18 mouse cellular contexts compared by ENCODE assay signal in the genomic region with DNA sequence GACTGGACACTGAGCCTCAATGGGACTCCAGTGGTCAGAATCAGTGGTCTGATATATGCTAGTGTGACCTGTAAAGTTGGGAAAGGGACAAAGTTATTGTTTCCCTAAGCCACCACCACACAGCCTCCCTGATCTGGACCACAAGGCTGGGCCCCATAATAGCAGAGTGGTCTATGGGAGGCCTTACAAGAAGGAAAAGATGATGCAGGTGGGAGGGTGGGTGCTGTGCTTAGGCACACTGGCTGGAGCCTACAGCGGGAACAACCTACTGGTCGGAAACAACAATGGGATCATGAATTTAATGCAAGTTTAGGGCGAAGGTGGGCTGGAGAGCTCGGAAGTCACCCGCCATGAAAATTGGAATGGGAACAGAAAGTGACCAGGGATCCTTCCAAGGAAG. TPM values are rescaled to one million over a fixed set of nuclear protein-coding genes. Genes with fewer than 3 reads are reported as not detected.
DNase-seq lines count a peak whose midpoint lies in the region; ATAC-seq and TF ChIP-seq lines count a peak whose summit lies in the region.
"Had no signal": no experiment of that assay in that cellular context is flagged by ENCODE, and none has a peak within 500 bp of the region (broad histone marks: within the 10 kb centered on the region; RNA-seq: fewer than 3 reads in every experiment).

No protein-coding gene starts in this region.

- H3K36me3 ChIP-seq in hindbrain, embryonic 14.5 days (replicated peaks; ENCODE audit: control insufficient read depth, insufficient read depth) = no peaks in the 10 kb centered on the region
- H3K36me3 ChIP-seq in hindbrain, embryonic 11.5 days (ENCODE audit: control insufficient read depth, insufficient read depth, low read length) = no peaks in the 10 kb centered on the region
- no peaks in the 10 kb centered on the region for H3K36me3 ChIP-seq in midbrain, embryonic 10.5 days
- no peaks in the 10 kb centered on the region for H3K36me3 ChIP-seq in midbrain, embryonic 14.5 days (ENCODE audit: control insufficient read depth, insufficient read depth, low read length)
- H3K36me3 ChIP-seq in E14TG2a.4 (ENCODE audit: insufficient read depth, low read length) = no peaks in the 10 kb centered on the region
- no peaks in the 10 kb centered on the region for H3K36me3 ChIP-seq in embryonic facial prominence, embryonic 15.5 days

- DNase-seq in hindbrain, embryonic 14.5 days (ENCODE audit: low spot score) = no peak
- no peak for DNase-seq in hindbrain, embryonic 11.5 days (ENCODE audit: low spot score)
- peak; percentile 17 for DNase-seq in midbrain, embryonic 10.5 days (ENCODE audit: low spot score)
- DNase-seq in midbrain, embryonic 14.5 days = no peak
- no peak for DNase-seq in urinary bladder, postnatal 14 days (ENCODE audit: low spot score)
- DNase-seq: gastrocnemius, postnatal 10 days; heart, adult 18-20 months; kidney, adult 18-20 months; layer of hippocampus, postnatal 36 days; lung, adult 18-20 months; lung, postnatal 36 days had no signal

- WGBS in hindbrain, embryonic 14.5 days = 17% methylated on average over 5 of the region's 5 CpGs
- 9% methylated on average over 5 of the region's 5 CpGs for WGBS in hindbrain, embryonic 11.5 days
- 9% methylated on average over 5 of the region's 5 CpGs for WGBS in midbrain, embryonic 10.5 days
- WGBS in midbrain, embryonic 14.5 days = 14% methylated on average over 5 of the region's 5 CpGs
- 16% methylated on average over 5 of the region's 5 CpGs for WGBS in embryonic facial prominence, embryonic 15.5 days

- no peak for TF ChIP-seq CTCF in E14TG2a.4 (conservative IDR thresholded peaks at IDR 0.05; ENCODE audit: low read length)

- H3K9ac ChIP-seq in hindbrain, embryonic 14.5 days = no peak overlapping the region
- H3K9ac ChIP-seq in hindbrain, embryonic 11.5 days (ENCODE audit: low read depth, low read length) = no peak overlapping the region
- no peak overlapping the region for H3K9ac ChIP-seq in midbrain, embryonic 14.5 days (replicated peaks; ENCODE audit: low read length)
- no peak overlapping the region for H3K9ac ChIP-seq in embryonic facial prominence, embryonic 15.5 days

- peak overlapping the region; percentile 62; the same call in 1 of the 2 replicates for H3K4me2 ChIP-seq in hindbrain, embryonic 14.5 days (replicated peaks)
- H3K4me2 ChIP-seq in hindbrain, embryonic 11.5 days (replicated peaks; ENCODE audit: low read depth, low read length) = no peak overlapping the region
- H3K4me2 ChIP-seq in midbrain, embryonic 14.5 days (ENCODE audit: low read length) = no peak overlapping the region
- H3K4me2 ChIP-seq in embryonic facial prominence, embryonic 15.5 days (replicated peaks) = 0 out of 2 replicates have a peak overlapping the region, but pooled peaks have one; percentile 46

- H3K4me3 ChIP-seq in hindbrain, embryonic 14.5 days (replicated peaks; ENCODE audit: low read length) = no peak overlapping the region
- H3K4me3 ChIP-seq in hindbrain, embryonic 11.5 days (ENCODE audit: low read depth, low read length) = no peak overlapping the region
- H3K4me3 ChIP-seq in midbrain, embryonic 10.5 days = peak overlapping the region; percentile 52; the same call in 1 of the 2 replicates
- H3K4me3 ChIP-seq in midbrain, embryonic 14.5 days (replicated peaks; ENCODE audit: low read depth, low read length) = no peak overlapping the region
- peak overlapping the region; percentile 62 for H3K4me3 ChIP-seq in E14TG2a.4 (replicated peaks; ENCODE audit: low read length)
- H3K4me3 ChIP-seq in embryonic facial prominence, embryonic 15.5 days (replicated peaks) = no peak overlapping the region

- no peak for ATAC-seq in hindbrain, embryonic 14.5 days (ENCODE audit: low FRiP score)
- no peak for ATAC-seq in hindbrain, embryonic 11.5 days (ENCODE audit: low FRiP score)
- ATAC-seq in midbrain, embryonic 14.5 days (ENCODE audit: low FRiP score, low TSS enrichment) = no peak
- no peak for ATAC-seq in embryonic facial prominence, embryonic 15.5 days (ENCODE audit: insufficient number of reproducible peaks, low FRiP score, low TSS enrichment, low read depth)
- ATAC-seq: Patski had no signal

- no peaks in the 10 kb centered on the region for H3K9me3 ChIP-seq in hindbrain, embryonic 14.5 days (ENCODE audit: control insufficient read depth, low read length)
- no peaks in the 10 kb centered on the region for H3K9me3 ChIP-seq in hindbrain, embryonic 11.5 days (ENCODE audit: control insufficient read depth, low read length)
- no peaks in the 10 kb centered on the region for H3K9me3 ChIP-seq in midbrain, embryonic 10.5 days (replicated peaks)
- H3K9me3 ChIP-seq in midbrain, embryonic 14.5 days (ENCODE audit: control insufficient read depth, low read length) = no peaks in the 10 kb centered on the region
- no peaks in the 10 kb centered on the region for H3K9me3 ChIP-seq in E14TG2a.4 (ENCODE audit: low read length)
- no peaks in the 10 kb centered on the region for H3K9me3 ChIP-seq in embryonic facial prominence, embryonic 15.5 days (replicated peaks)

- peaks cover 32% of the 10 kb centered on the region for H3K4me1 ChIP-seq in hindbrain, embryonic 14.5 days (replicated peaks; ENCODE audit: control insufficient read depth, insufficient read depth, low read length)
- peaks cover 33% of the 10 kb centered on the region for H3K4me1 ChIP-seq in hindbrain, embryonic 11.5 days (replicated peaks; ENCODE audit: control insufficient read depth, insufficient read depth, low read length)
- peaks cover 76% of the 10 kb centered on the region for H3K4me1 ChIP-seq in midbrain, embryonic 10.5 days
- peaks cover 25% of the 10 kb centered on the region for H3K4me1 ChIP-seq in midbrain, embryonic 14.5 days (ENCODE audit: control insufficient read depth, insufficient read depth, low read length)
- peaks cover 66% of the 10 kb centered on the region for H3K4me1 ChIP-seq in E14TG2a.4 (replicated peaks; ENCODE audit: low read depth, low read length)
- H3K4me1 ChIP-seq in embryonic facial prominence, embryonic 15.5 days = peaks cover 67% of the 10 kb centered on the region

- no peak overlapping the region for H3K27ac ChIP-seq in hindbrain, embryonic 14.5 days
- no peak overlapping the region for H3K27ac ChIP-seq in hindbrain, embryonic 11.5 days (ENCODE audit: low read depth, low read length)
- H3K27ac ChIP-seq in midbrain, embryonic 10.5 days (replicated peaks) = no peak overlapping the region
- no peak overlapping the region for H3K27ac ChIP-seq in midbrain, embryonic 14.5 days (replicated peaks; ENCODE audit: low read depth, low read length)
- peak overlapping the region; percentile 73; the same call in 1 of the 2 replicates for H3K27ac ChIP-seq in embryonic facial prominence, embryonic 15.5 days (replicated peaks)
- H3K27ac ChIP-seq: kidney, postnatal 0 days had no signal

- H3K27me3 ChIP-seq in hindbrain, embryonic 14.5 days (ENCODE audit: control insufficient read depth, insufficient read depth, low read length) = peaks cover 55% of the 10 kb centered on the region
- peaks cover 78% of the 10 kb centered on the region for H3K27me3 ChIP-seq in hindbrain, embryonic 11.5 days (ENCODE audit: control insufficient read depth, insufficient read depth, low read length)
- peaks cover 100% of the 10 kb centered on the region for H3K27me3 ChIP-seq in midbrain, embryonic 10.5 days (ENCODE audit: low read depth, poor library complexity, severe bottlenecking)
- peaks cover 57% of the 10 kb centered on the region for H3K27me3 ChIP-seq in midbrain, embryonic 14.5 days (ENCODE audit: control insufficient read depth, insufficient read depth, low read length)
- H3K27me3 ChIP-seq in E14TG2a.4 (ENCODE audit: insufficient read depth, low read length) = peaks cover 93% of the 10 kb centered on the region
- H3K27me3 ChIP-seq in embryonic facial prominence, embryonic 15.5 days = peaks cover 72% of the 10 kb centered on the region

RNA-seq across cellular contexts. Expression of gene Wnt10a, which starts 14.5 kb away (rescaled TPM):
- polyA plus RNA-seq in hindbrain, embryonic 14.5 days (2014; fragmentation: Nextera tagmentation; extraction: Ambion mirVana) = 0.13 and 0.21 TPM in 2 replicates
- polyA plus RNA-seq in hindbrain, embryonic 11.5 days (2014; fragmentation: Nextera tagmentation; extraction: Ambion mirVana) = 1.6 and 2.0 TPM in 2 replicates
- polyA plus RNA-seq in midbrain, embryonic 10.5 days (2016; fragmentation: Nextera tagmentation; extraction: Ambion mirVana) = 0.85 and 1.3 TPM in 2 replicates
- 0.11 and 0.36 TPM in 2 replicates for polyA plus RNA-seq in midbrain, embryonic 14.5 days (2014; fragmentation: Nextera tagmentation; extraction: Ambion mirVana)
- 13.3 and 16.3 TPM in 2 replicates for polyA plus RNA-seq in embryonic facial prominence, embryonic 15.5 days (2015; fragmentation: Nextera tagmentation; extraction: Ambion mirVana)
- polyA plus RNA-seq: heart, postnatal 0 days; Patski had no signal

RNA-seq across cellular contexts. Expression of gene Wnt6, which starts 34.2 kb away (rescaled TPM):
- 4.4 TPM in 2 replicates for polyA plus RNA-seq in hindbrain, embryonic 14.5 days (2014; fragmentation: Nextera tagmentation; extraction: Ambion mirVana)
- 6.7 and 10.0 TPM in 2 replicates for polyA plus RNA-seq in hindbrain, embryonic 11.5 days (2014; fragmentation: Nextera tagmentation; extraction: Ambion mirVana)
- polyA plus RNA-seq in midbrain, embryonic 10.5 days (2016; fragmentation: Nextera tagmentation; extraction: Ambion mirVana) = 8.7 and 11.0 TPM in 2 replicates
- polyA plus RNA-seq in midbrain, embryonic 14.5 days (2014; fragmentation: Nextera tagmentation; extraction: Ambion mirVana) = 2.7 TPM in 1 of 2 replicates, not detected in the other
- 37.6 and 40.1 TPM in 2 replicates for polyA plus RNA-seq in embryonic facial prominence, embryonic 15.5 days (2015; fragmentation: Nextera tagmentation; extraction: Ambion mirVana)
- polyA plus RNA-seq: Patski had no signal

RNA-seq across cellular contexts. Expression of gene Cdk5r2, which starts 48.9 kb away (rescaled TPM):
- 23.3 and 27.4 TPM in 2 replicates for polyA plus RNA-seq in hindbrain, embryonic 14.5 days (2014; fragmentation: Nextera tagmentation; extraction: Ambion mirVana)
- 4.6 and 5.3 TPM in 2 replicates for polyA plus RNA-seq in hindbrain, embryonic 11.5 days (2014; fragmentation: Nextera tagmentation; extraction: Ambion mirVana)
- polyA plus RNA-seq in midbrain, embryonic 10.5 days (2016; fragmentation: Nextera tagmentation; extraction: Ambion mirVana) = 1.3 and 2.2 TPM in 2 replicates
- polyA plus RNA-seq in midbrain, embryonic 14.5 days (2014; fragmentation: Nextera tagmentation; extraction: Ambion mirVana) = 16.5 and 29.9 TPM in 2 replicates
- 0.12 and 0.13 TPM in 2 replicates for polyA plus RNA-seq in embryonic facial prominence, embryonic 15.5 days (2015; fragmentation: Nextera tagmentation; extraction: Ambion mirVana)
- polyA plus RNA-seq: heart, postnatal 0 days; kidney, postnatal 0 days; Patski had no signal

RNA-seq across cellular contexts. Expression of gene Prkag3, which starts 56.8 kb away (rescaled TPM):
- polyA plus RNA-seq in hindbrain, embryonic 14.5 days (2014; fragmentation: Nextera tagmentation; extraction: Ambion mirVana) = not detected in 2 replicates
- polyA plus RNA-seq in hindbrain, embryonic 11.5 days (2014; fragmentation: Nextera tagmentation; extraction: Ambion mirVana) = 0.22 TPM in 1 of 2 replicates, not detected in the other
- polyA plus RNA-seq in midbrain, embryonic 10.5 days (2016; fragmentation: Nextera tagmentation; extraction: Ambion mirVana) = not detected in 2 replicates
- polyA plus RNA-seq in midbrain, embryonic 14.5 days (2014; fragmentation: Nextera tagmentation; extraction: Ambion mirVana) = not detected in 2 replicates
- 5.7 and 7.5 TPM in 2 replicates for polyA plus RNA-seq in embryonic facial prominence, embryonic 15.5 days (2015; fragmentation: Nextera tagmentation; extraction: Ambion mirVana)
- polyA plus RNA-seq: liver, embryonic 11.5 days; neural tube, embryonic 11.5 days; Patski had no signal

Comparison
In these comparisons a context has a peak if more than half of its experiments do, and no peak if none do; other contexts are left out.
1. H3K4me2 ChIP-seq: peak in hindbrain, embryonic 14.5 days (single experiment) and embryonic facial prominence, embryonic 15.5 days (single experiment); none in hindbrain, embryonic 11.5 days (single experiment) and midbrain, embryonic 14.5 days (single experiment).
2. H3K4me3 ChIP-seq: peak in midbrain, embryonic 10.5 days (single experiment) and E14TG2a.4 (single experiment); none in hindbrain, embryonic 14.5 days (single experiment), hindbrain, embryonic 11.5 days (single experiment), midbrain, embryonic 14.5 days (single experiment) and embryonic facial prominence, embryonic 15.5 days (single experiment).